Comparison of ENCODE assay signal across 9 mouse cellular contexts in genomic region chr11:59759178-59759577, GRCm38 (mm10). TPM values are rescaled to one million over a fixed set of nuclear protein-coding genes. Genes with fewer than 3 reads are reported as not detected.
DNase-seq lines count a peak whose midpoint lies in the region; ATAC-seq lines count a peak whose summit lies in the region.
"Had no signal": no experiment of that assay in that cellular context is flagged by ENCODE, and none has a peak within 500 bp of the region (broad histone marks: within the 10 kb centered on the region; RNA-seq: fewer than 3 reads in every experiment).

No protein-coding gene starts in this region.

- H3K4me3 ChIP-seq in liver, embryonic 12.5 days: no peak overlapping the region
- H3K4me3 ChIP-seq in forebrain, embryonic 10.5 days: no peak overlapping the region
- H3K4me3 ChIP-seq: liver, embryonic 15.5 days had no signal

- H3K9ac ChIP-seq in liver, embryonic 12.5 days: no peak overlapping the region
- H3K9ac ChIP-seq: liver, embryonic 15.5 days had no signal

- ATAC-seq in liver, embryonic 12.5 days: no peak

- intact Hi-C loops in left cerebral cortex, postnatal 4 days (cut with DNase I): no loop called here

- peaks cover 89% of the 10 kb centered on the region for H3K36me3 ChIP-seq in liver, embryonic 12.5 days
- peaks cover 97% of the 10 kb centered on the region for H3K36me3 ChIP-seq in forebrain, embryonic 10.5 days (replicated peaks)

- DNase-seq in liver: no peak
- DNase-seq in adrenal gland, postnatal 10 days: peak; percentile 87
- peak; percentile 84 for DNase-seq in fibroblast of lung, adult 2 months (ENCODE audit: low read depth)
- DNase-seq in heart, postnatal 4 days: peak; percentile 77
- DNase-seq in left cerebral cortex, postnatal 4 days: peak; percentile 92
- no peak for DNase-seq in thymus, postnatal 25 days
- DNase-seq in forebrain, embryonic 10.5 days (ENCODE audit: extremely low spot score, low spot score): no peak

- no peak overlapping the region for H3K4me2 ChIP-seq in liver, embryonic 12.5 days
- H3K4me2 ChIP-seq: liver, embryonic 15.5 days had no signal

- no peaks in the 10 kb centered on the region for H3K4me1 ChIP-seq in liver, embryonic 12.5 days
- no peaks in the 10 kb centered on the region for H3K4me1 ChIP-seq in forebrain, embryonic 10.5 days
- H3K4me1 ChIP-seq: liver, embryonic 15.5 days had no signal

- 88% methylated on average over 4 of the region's 4 CpGs for WGBS in liver, embryonic 12.5 days (ENCODE audit: insufficient replicate concordance)
- WGBS in forebrain, embryonic 10.5 days: 93% methylated on average over 4 of the region's 4 CpGs

- peak overlapping the region; percentile 29; the same call in 1 of the 2 replicates for H3K27ac ChIP-seq in liver, embryonic 12.5 days
- H3K27ac ChIP-seq in forebrain, embryonic 10.5 days: no peak overlapping the region
- H3K27ac ChIP-seq: liver, embryonic 15.5 days had no signal

- H3K27me3 ChIP-seq in liver, embryonic 12.5 days (replicated peaks): no peaks in the 10 kb centered on the region
- H3K27me3 ChIP-seq in forebrain, embryonic 10.5 days (ENCODE audit: poor library complexity, severe bottlenecking): no peaks in the 10 kb centered on the region
- H3K27me3 ChIP-seq: liver, embryonic 15.5 days had no signal

- H3K9me3 ChIP-seq in liver, embryonic 12.5 days (replicated peaks): no peaks in the 10 kb centered on the region
- H3K9me3 ChIP-seq in forebrain, embryonic 10.5 days: no peaks in the 10 kb centered on the region
- H3K9me3 ChIP-seq: liver, embryonic 15.5 days had no signal

RNA-seq across cellular contexts. Expression of gene Pld6, which starts 28.3 kb away (rescaled TPM):
- polyA plus RNA-seq in liver, embryonic 12.5 days (2016; fragmentation: Nextera tagmentation; extraction: Ambion mirVana): 2.4 and 3.1 TPM in 2 replicates
- 10 to 100 TPM in 1 of 2 experiments, 1 to 10 TPM in 1; 6.5 to 10.4 TPM for total RNA-seq in adrenal gland, postnatal 10 days (2021)
- 1 to 10 TPM; 1.9 to 2.2 TPM for total RNA-seq in heart, postnatal 4 days (2021)
- total RNA-seq in left cerebral cortex, postnatal 4 days (2021): 1 to 10 TPM; 3.0 to 3.8 TPM
- polyA plus RNA-seq in forebrain, embryonic 10.5 days (2016; fragmentation: Nextera tagmentation; extraction: Ambion mirVana): 3.8 TPM in 2 replicates

RNA-seq across cellular contexts. Expression of gene Flcn, which starts 50.6 kb away (rescaled TPM):
- polyA plus RNA-seq in liver, embryonic 12.5 days (2016; fragmentation: Nextera tagmentation; extraction: Ambion mirVana): 15.9 and 19.8 TPM in 2 replicates
- total RNA-seq in adrenal gland, postnatal 10 days (2021): 10 to 100 TPM; 33.3 to 51.3 TPM
- 10 to 100 TPM; 22.1 to 28.0 TPM for total RNA-seq in heart, postnatal 4 days (2021)
- 10 to 100 TPM; 33.3 to 36.1 TPM for total RNA-seq in left cerebral cortex, postnatal 4 days (2021)
- 30.9 and 35.4 TPM in 2 replicates for polyA plus RNA-seq in forebrain, embryonic 10.5 days (2016; fragmentation: Nextera tagmentation; extraction: Ambion mirVana)

Comparison
In these comparisons a context has a peak if more than half of its experiments do, and no peak if none do; other contexts are left out.
1. DNase-seq: peak in adrenal gland, postnatal 10 days (single experiment), fibroblast of lung, adult 2 months (single experiment), heart, postnatal 4 days (single experiment) and left cerebral cortex, postnatal 4 days (single experiment); none in liver (single experiment), thymus, postnatal 25 days (single experiment) and forebrain, embryonic 10.5 days (single experiment).